Comparison of ENCODE assay signal across 9 mouse cellular contexts in the genomic region with DNA sequence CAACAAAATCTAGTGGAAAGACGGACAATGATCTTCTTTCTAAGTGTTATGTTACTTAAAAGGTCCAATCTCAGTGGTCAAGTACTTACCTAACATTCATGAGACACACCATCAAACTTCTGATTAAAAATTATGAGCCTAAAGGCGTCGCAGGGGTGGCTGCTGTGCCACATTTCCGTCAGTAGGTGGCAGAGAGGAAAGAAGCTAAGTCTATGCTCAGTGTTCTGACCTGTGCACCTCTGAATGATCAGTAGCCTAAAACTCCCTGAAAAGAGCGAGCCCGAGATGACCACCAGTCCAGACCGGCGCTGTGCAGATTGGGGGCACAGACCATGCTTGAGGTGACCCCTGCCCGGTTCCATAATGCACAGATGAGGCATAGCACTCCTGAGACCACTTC. TPM values are rescaled to one million over a fixed set of nuclear protein-coding genes. Genes with fewer than 3 reads are reported as not detected.
DNase-seq lines count a peak whose midpoint lies in the region; ATAC-seq and TF ChIP-seq lines count a peak whose summit lies in the region.
"Had no signal": no experiment of that assay in that cellular context is flagged by ENCODE, and none has a peak within 500 bp of the region (broad histone marks: within the 10 kb centered on the region; RNA-seq: fewer than 3 reads in every experiment).

No protein-coding gene starts in this region.

- WGBS in hindbrain, embryonic 14.5 days = 32% methylated on average over 9 of the region's 9 CpGs
- 33% methylated on average over 9 of the region's 9 CpGs for WGBS in hindbrain, embryonic 16.5 days

- ATAC-seq in hindbrain, embryonic 14.5 days (ENCODE audit: low FRiP score) = no peak
- ATAC-seq in hindbrain, embryonic 16.5 days = no peak
- peak; percentile 15; the same call in 1 of the 2 replicates for ATAC-seq in G1E (ENCODE audit: extremely low read depth, insufficient number of reproducible peaks, low FRiP score, poor library complexity, severe bottlenecking)

- no peaks in the 10 kb centered on the region for H3K4me1 ChIP-seq in hindbrain, embryonic 14.5 days (replicated peaks; ENCODE audit: control insufficient read depth, insufficient read depth, low read length)
- H3K4me1 ChIP-seq in hindbrain, embryonic 16.5 days (ENCODE audit: control insufficient read depth, insufficient read depth, low read depth, low read length) = no peaks in the 10 kb centered on the region
- no peaks in the 10 kb centered on the region for H3K4me1 ChIP-seq in G1E (ENCODE audit: insufficient read depth, low read depth, low read length)
- H3K4me1 ChIP-seq: stomach, embryonic 15.5 days had no signal

- no peaks in the 10 kb centered on the region for H3K36me3 ChIP-seq in hindbrain, embryonic 14.5 days (replicated peaks; ENCODE audit: control insufficient read depth, insufficient read depth)
- no peaks in the 10 kb centered on the region for H3K36me3 ChIP-seq in hindbrain, embryonic 16.5 days (ENCODE audit: control insufficient read depth, insufficient read depth, low read length)
- H3K36me3 ChIP-seq in G1E (replicated peaks) = no peaks in the 10 kb centered on the region
- H3K36me3 ChIP-seq: stomach, embryonic 15.5 days had no signal

- H3K4me2 ChIP-seq in hindbrain, embryonic 14.5 days (replicated peaks) = no peak overlapping the region
- H3K4me2 ChIP-seq in hindbrain, embryonic 16.5 days (ENCODE audit: low read length) = no peak overlapping the region
- H3K4me2 ChIP-seq: stomach, embryonic 15.5 days had no signal

- no peak overlapping the region for H3K4me3 ChIP-seq in hindbrain, embryonic 14.5 days (replicated peaks; ENCODE audit: low read length)
- H3K4me3 ChIP-seq in hindbrain, embryonic 16.5 days (ENCODE audit: low read length) = no peak overlapping the region
- H3K4me3 ChIP-seq in G1E (ENCODE audit: low read depth, low read length) = no peak overlapping the region
- H3K4me3 ChIP-seq: stomach, embryonic 15.5 days had no signal

- H3K27me3 ChIP-seq in hindbrain, embryonic 14.5 days (ENCODE audit: control insufficient read depth, insufficient read depth, low read length) = no peaks in the 10 kb centered on the region
- H3K27me3 ChIP-seq in hindbrain, embryonic 16.5 days (replicated peaks; ENCODE audit: control insufficient read depth, insufficient read depth, low read length) = no peaks in the 10 kb centered on the region
- peaks cover 29% of the 10 kb centered on the region for H3K27me3 ChIP-seq in G1E (ENCODE audit: insufficient read depth, low read length)
- H3K27me3 ChIP-seq: stomach, embryonic 15.5 days had no signal

- peak; percentile 48; the same call in 1 of the 2 replicates for TF ChIP-seq CTCF in G1E (IDR thresholded peaks at IDR 0.05; ENCODE audit: low read depth, low read length)

- no peak overlapping the region for H3K27ac ChIP-seq in hindbrain, embryonic 14.5 days
- no peak overlapping the region for H3K27ac ChIP-seq in hindbrain, embryonic 16.5 days (ENCODE audit: low read depth, low read length)
- H3K27ac ChIP-seq: stomach, embryonic 15.5 days had no signal

- H3K9ac ChIP-seq in hindbrain, embryonic 14.5 days = no peak overlapping the region
- H3K9ac ChIP-seq in hindbrain, embryonic 16.5 days (ENCODE audit: low read depth, low read length) = no peak overlapping the region
- H3K9ac ChIP-seq: stomach, embryonic 15.5 days had no signal

- DNase-seq in hindbrain, embryonic 14.5 days (ENCODE audit: low spot score) = peak; percentile 68
- DNase-seq in B cell, adult 2 months = peak; percentile 18 to 28
- DNase-seq in G1E (ENCODE audit: low spot score) = no peak
- DNase-seq in cerebellum, postnatal 25 days = peak; percentile 65 to 72
- DNase-seq in kidney, postnatal 36 days = peak; percentile 27 to 73
- peak; percentile 27 for DNase-seq in thymus, postnatal 0 days (ENCODE audit: low spot score)
- no peak for DNase-seq in layer of hippocampus, adult 8-10 months (ENCODE audit: low spot score in 2 of 2)

- no peaks in the 10 kb centered on the region for H3K9me3 ChIP-seq in hindbrain, embryonic 14.5 days (ENCODE audit: control insufficient read depth, low read length)
- H3K9me3 ChIP-seq in hindbrain, embryonic 16.5 days (ENCODE audit: control insufficient read depth, low read length) = no peaks in the 10 kb centered on the region
- H3K9me3 ChIP-seq in G1E (replicated peaks) = no peaks in the 10 kb centered on the region
- H3K9me3 ChIP-seq: stomach, embryonic 15.5 days had no signal

RNA-seq across cellular contexts. Expression of a gene that starts 25.0 kb away (rescaled TPM):
- 0.74 and 0.93 TPM in 2 replicates for polyA plus RNA-seq in hindbrain, embryonic 14.5 days (2014; fragmentation: Nextera tagmentation; extraction: Ambion mirVana)
- polyA plus RNA-seq in hindbrain, embryonic 16.5 days (2015; fragmentation: Nextera tagmentation; extraction: Ambion mirVana) = 0.85 and 1.5 TPM in 2 replicates
- total RNA-seq in G1E (2014; fragmentation: Nextera tagmentation) (not detected in 2 replicates), G1E (2017) (0.06 and 0.11 TPM in 2 replicates)
- polyA plus RNA-seq in G1E (2012) = not detected in 2 replicates
- polyA plus RNA-seq in thymus, postnatal 0 days (2015; fragmentation: Nextera tagmentation; extraction: Ambion mirVana) = 0.07 and 0.13 TPM in 2 replicates
- total RNA-seq in layer of hippocampus, adult 8-10 months (2022) = 10 to 100 TPM; 22.2 to 31.0 (median 25.0) TPM

Comparison
In these comparisons a context has a peak if more than half of its experiments do, and no peak if none do; other contexts are left out.
1. DNase-seq: peak in hindbrain, embryonic 14.5 days (single experiment), B cell, adult 2 months (2 of 2), cerebellum, postnatal 25 days (2 of 2), kidney, postnatal 36 days (2 of 2) and thymus, postnatal 0 days (single experiment); none in G1E (single experiment) and layer of hippocampus, adult 8-10 months (0 of 2).